8 mouse cellular contexts compared by ENCODE assay signal in the genomic region with DNA sequence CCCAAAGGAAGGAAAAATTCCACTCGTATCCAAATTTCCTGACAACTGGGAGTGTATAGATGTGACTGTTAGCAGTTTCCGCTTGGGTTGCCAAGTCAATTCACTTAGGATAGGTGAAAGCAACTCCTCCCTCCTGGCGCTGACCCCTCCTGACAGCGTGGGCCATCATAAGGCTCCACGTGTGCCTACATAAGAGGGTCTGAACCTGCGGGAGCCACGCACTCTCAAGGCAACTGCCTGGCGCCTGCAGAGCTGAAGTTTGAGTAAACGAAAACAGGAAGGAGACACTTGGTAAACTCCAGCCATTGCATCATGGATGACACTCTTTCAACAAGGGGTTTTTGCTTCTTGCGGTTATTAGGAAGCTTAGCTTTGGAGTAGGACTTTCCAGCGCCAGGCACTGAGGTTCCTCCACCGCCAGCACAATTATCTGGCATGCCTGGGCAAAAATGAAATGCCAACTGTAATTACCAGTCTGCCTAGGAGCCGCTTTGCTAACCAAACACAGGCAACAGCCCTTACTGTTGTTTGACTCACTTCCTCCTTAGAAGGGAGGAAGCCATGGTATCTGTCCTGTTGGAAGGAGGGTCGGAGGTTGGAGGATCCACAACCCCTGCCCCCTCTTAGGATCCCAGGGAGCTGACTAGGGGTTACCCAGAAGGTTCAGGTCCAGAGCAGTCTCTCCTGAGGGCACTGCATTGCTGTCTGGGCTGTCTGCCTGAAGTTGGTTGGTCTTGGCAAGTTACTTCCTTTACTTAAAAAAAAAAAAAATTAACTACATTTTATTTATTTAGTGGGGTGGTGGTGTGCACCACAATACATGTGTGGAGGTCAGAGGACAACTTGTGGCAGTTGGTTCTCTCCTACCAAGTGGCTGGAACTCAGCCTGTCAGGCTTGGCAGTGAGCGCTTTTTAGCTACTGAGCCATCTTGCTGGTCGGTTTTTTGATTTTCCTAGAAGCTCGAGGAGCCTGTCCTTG. TPM values are rescaled to one million over a fixed set of nuclear protein-coding genes. Genes with fewer than 3 reads are reported as not detected.
DNase-seq lines count a peak whose midpoint lies in the region; ATAC-seq and TF ChIP-seq lines count a peak whose summit lies in the region.

No protein-coding gene starts in this region.

- TF ChIP-seq POLR2A in cortical plate, adult 2 months (IDR thresholded peaks at IDR 0.05; ENCODE audit: extremely low read depth, insufficient read depth, low read length) = no peak

- peak; percentile 85 for DNase-seq in A20 (ENCODE audit: low read depth, low spot score)
- DNase-seq in intestine, embryonic 14.5 days (ENCODE audit: low spot score) = peak; percentile 57
- DNase-seq in lung, postnatal 0 days (ENCODE audit: low spot score) = peak; percentile 60
- DNase-seq in spleen, postnatal 4 days (ENCODE audit: low spot score in 2 of 2) = peak; percentile 33 to 72
- DNase-seq in frontal cortex, postnatal 25 days (ENCODE audit: low spot score in 2 of 2) = no peak

- TF ChIP-seq EP300 in lung, postnatal 0 days (IDR thresholded peaks at IDR 0.05) = 0 out of 2 replicates have a peak, but pooled peaks have one; percentile 23

- peaks cover 22% of the 10 kb centered on the region for H3K4me1 ChIP-seq in erythroblast, embryonic 14.5 days (ENCODE audit: control insufficient read depth)
- no peaks in the 10 kb centered on the region for H3K4me1 ChIP-seq in cortical plate, adult 2 months (ENCODE audit: control insufficient read depth, insufficient read depth, low read length)
- H3K4me1 ChIP-seq in intestine, embryonic 14.5 days (replicated peaks; ENCODE audit: control insufficient read depth, insufficient read depth, low read length) = peaks cover 10% of the 10 kb centered on the region
- H3K4me1 ChIP-seq in lung, postnatal 0 days (ENCODE audit: insufficient read depth, low read depth, low read length) = peaks cover 16% of the 10 kb centered on the region; the same call in 1 of the 2 replicates

- no peak overlapping the region for H3K27ac ChIP-seq in cortical plate, adult 2 months (ENCODE audit: insufficient read depth, low read length)
- peak overlapping the region; percentile 10; the same call in 1 of the 2 replicates for H3K27ac ChIP-seq in intestine, embryonic 14.5 days (ENCODE audit: low read depth)
- H3K27ac ChIP-seq in lung, postnatal 0 days (ENCODE audit: low read length) = peak overlapping the region; percentile 78

- TF ChIP-seq CTCF in cortical plate, adult 2 months (IDR thresholded peaks at IDR 0.05; ENCODE audit: extremely low read depth, insufficient read depth, low read length) = no peak
- TF ChIP-seq CTCF in lung, postnatal 0 days (IDR thresholded peaks at IDR 0.05) = no peak

- H3K9ac ChIP-seq in intestine, embryonic 14.5 days (ENCODE audit: low read length) = no peak overlapping the region
- H3K9ac ChIP-seq in lung, postnatal 0 days (replicated peaks; ENCODE audit: low read depth) = no peak overlapping the region

- peaks cover 6% of the 10 kb centered on the region for H3K9me3 ChIP-seq in erythroblast, embryonic 14.5 days (ENCODE audit: control insufficient read depth, low read length)
- H3K9me3 ChIP-seq in intestine, embryonic 14.5 days (ENCODE audit: control insufficient read depth, low read length) = no peaks in the 10 kb centered on the region; the same call in 1 of the 2 replicates
- H3K9me3 ChIP-seq in lung, postnatal 0 days (ENCODE audit: low read length) = no peaks in the 10 kb centered on the region

- H3K36me3 ChIP-seq in erythroblast, embryonic 14.5 days (ENCODE audit: control insufficient read depth) = no peaks in the 10 kb centered on the region
- no peaks in the 10 kb centered on the region for H3K36me3 ChIP-seq in intestine, embryonic 14.5 days (ENCODE audit: control insufficient read depth, insufficient read depth, low read length)
- H3K36me3 ChIP-seq in lung, postnatal 0 days (ENCODE audit: insufficient read depth, low read length) = no peaks in the 10 kb centered on the region

- H3K4me3 ChIP-seq in erythroblast, embryonic 14.5 days (replicated peaks) = peak overlapping the region; percentile 71
- H3K4me3 ChIP-seq in cortical plate, adult 2 months (ENCODE audit: insufficient read depth, low read length) = peak overlapping the region; percentile 48; the same call in 1 of the 2 replicates
- peak overlapping the region; percentile 43 for H3K4me3 ChIP-seq in intestine, embryonic 14.5 days (ENCODE audit: low read depth, low read length)
- peak overlapping the region; percentile 48 for H3K4me3 ChIP-seq in lung, postnatal 0 days (ENCODE audit: low read depth, low read length)

- WGBS in intestine, embryonic 14.5 days = 28% methylated on average over 17 of the region's 17 CpGs
- WGBS in lung, postnatal 0 days = 17% methylated on average over 17 of the region's 17 CpGs

- no peak; the same call in 1 of the 2 replicates for ATAC-seq in erythroblast, adult 5-6 weeks (replicated peaks; ENCODE audit: low FRiP score, poor library complexity, severe bottlenecking)
- 0 out of 2 replicates have a peak, but pooled peaks have one; percentile 1 for ATAC-seq in intestine, embryonic 14.5 days (replicated peaks; ENCODE audit: low FRiP score, low TSS enrichment, low read depth)
- peak; percentile 9; the same call in 1 of the 2 replicates for ATAC-seq in lung, postnatal 0 days

- H3K4me2 ChIP-seq in intestine, embryonic 14.5 days (ENCODE audit: low read length) = peak overlapping the region; percentile 74
- H3K4me2 ChIP-seq in lung, postnatal 0 days (replicated peaks; ENCODE audit: low read depth, low read length) = peak overlapping the region; percentile 82

- H3K27me3 ChIP-seq in erythroblast, embryonic 14.5 days (ENCODE audit: control insufficient read depth) = no peaks in the 10 kb centered on the region
- H3K27me3 ChIP-seq in intestine, embryonic 14.5 days (replicated peaks; ENCODE audit: control insufficient read depth, insufficient read depth, low read length) = no peaks in the 10 kb centered on the region
- H3K27me3 ChIP-seq in lung, postnatal 0 days (replicated peaks; ENCODE audit: insufficient read depth, low read length) = no peaks in the 10 kb centered on the region

RNA-seq across cellular contexts. Expression of a gene that starts 1.1 kb away (rescaled TPM):
- polyA plus RNA-seq in erythroblast, embryonic 14.5 days (2012) = 0.09 and 0.10 TPM in 2 replicates
- total RNA-seq in erythroblast, adult 5-6 weeks (2015; ENCODE audit: low replicate concordance) = 6.9 and 13.1 TPM in 2 replicates
- 6.4 and 10.6 TPM in 2 replicates for total RNA-seq in erythroblast, adult 5-6 weeks (2017; ENCODE audit: low replicate concordance)
- polyA plus RNA-seq in cortical plate, adult 2 months (2012; rRNA removed) = 54.6 and 73.6 TPM in 2 replicates
- polyA plus RNA-seq in intestine, embryonic 14.5 days (2014; fragmentation: Nextera tagmentation; extraction: Ambion mirVana) = 6.2 and 7.1 TPM in 2 replicates
- 11.2 and 14.0 TPM in 2 replicates for polyA plus RNA-seq in lung, postnatal 0 days (2015; fragmentation: Nextera tagmentation; extraction: Ambion mirVana)

RNA-seq across cellular contexts. Expression of a gene that starts 27.1 kb away (rescaled TPM):
- 7.3 and 7.9 TPM in 2 replicates for polyA plus RNA-seq in erythroblast, embryonic 14.5 days (2012)
- 1.5 and 6.1 TPM in 2 replicates for total RNA-seq in erythroblast, adult 5-6 weeks (2015; ENCODE audit: low replicate concordance)
- total RNA-seq in erythroblast, adult 5-6 weeks (2017; ENCODE audit: low replicate concordance) = 4.9 and 14.5 TPM in 2 replicates
- 35.0 and 36.0 TPM in 2 replicates for polyA plus RNA-seq in cortical plate, adult 2 months (2012; rRNA removed)
- polyA plus RNA-seq in intestine, embryonic 14.5 days (2014; fragmentation: Nextera tagmentation; extraction: Ambion mirVana) = 42.0 and 53.1 TPM in 2 replicates
- polyA plus RNA-seq in lung, postnatal 0 days (2015; fragmentation: Nextera tagmentation; extraction: Ambion mirVana) = 32.9 and 37.7 TPM in 2 replicates

RNA-seq across cellular contexts. Expression of a gene that starts 35.7 kb away (rescaled TPM):
- 4.8 and 5.1 TPM in 2 replicates for polyA plus RNA-seq in erythroblast, embryonic 14.5 days (2012)
- total RNA-seq in erythroblast, adult 5-6 weeks (2015; ENCODE audit: low replicate concordance) = 7.7 and 10.7 TPM in 2 replicates
- 2.2 and 3.4 TPM in 2 replicates for total RNA-seq in erythroblast, adult 5-6 weeks (2017; ENCODE audit: low replicate concordance)
- 10.4 and 11.3 TPM in 2 replicates for polyA plus RNA-seq in cortical plate, adult 2 months (2012; rRNA removed)
- 13.4 and 16.4 TPM in 2 replicates for polyA plus RNA-seq in intestine, embryonic 14.5 days (2014; fragmentation: Nextera tagmentation; extraction: Ambion mirVana)
- polyA plus RNA-seq in lung, postnatal 0 days (2015; fragmentation: Nextera tagmentation; extraction: Ambion mirVana) = 13.5 and 13.9 TPM in 2 replicates

RNA-seq across cellular contexts. Expression of a gene that starts 35.8 kb away (rescaled TPM):
- polyA plus RNA-seq in erythroblast, embryonic 14.5 days (2012) = 17.9 and 18.0 TPM in 2 replicates
- total RNA-seq in erythroblast, adult 5-6 weeks (2015; ENCODE audit: low replicate concordance) = 2.9 and 24.2 TPM in 2 replicates
- total RNA-seq in erythroblast, adult 5-6 weeks (2017; ENCODE audit: low replicate concordance) = 11.9 and 14.8 TPM in 2 replicates
- polyA plus RNA-seq in cortical plate, adult 2 months (2012; rRNA removed) = 18.2 and 19.8 TPM in 2 replicates
- polyA plus RNA-seq in intestine, embryonic 14.5 days (2014; fragmentation: Nextera tagmentation; extraction: Ambion mirVana) = 30.6 and 33.7 TPM in 2 replicates
- 18.5 and 20.8 TPM in 2 replicates for polyA plus RNA-seq in lung, postnatal 0 days (2015; fragmentation: Nextera tagmentation; extraction: Ambion mirVana)

RNA-seq across cellular contexts. Expression of a gene that starts 55.2 kb away (rescaled TPM):
- 9.9 and 12.2 TPM in 2 replicates for polyA plus RNA-seq in erythroblast, embryonic 14.5 days (2012)
- total RNA-seq in erythroblast, adult 5-6 weeks (2015; ENCODE audit: low replicate concordance) = 34.6 and 42.0 TPM in 2 replicates
- total RNA-seq in erythroblast, adult 5-6 weeks (2017; ENCODE audit: low replicate concordance) = 24.1 and 62.5 TPM in 2 replicates
- 121 and 126 TPM in 2 replicates for polyA plus RNA-seq in cortical plate, adult 2 months (2012; rRNA removed)
- 269 and 270 TPM in 2 replicates for polyA plus RNA-seq in intestine, embryonic 14.5 days (2014; fragmentation: Nextera tagmentation; extraction: Ambion mirVana)
- polyA plus RNA-seq in lung, postnatal 0 days (2015; fragmentation: Nextera tagmentation; extraction: Ambion mirVana) = 175 and 184 TPM in 2 replicates

Comparison
In these comparisons a context has a peak if more than half of its experiments do, and no peak if none do; other contexts are left out.
1. DNase-seq: peak in A20 (single experiment), intestine, embryonic 14.5 days (single experiment), lung, postnatal 0 days (single experiment) and spleen, postnatal 4 days (2 of 2); none in frontal cortex, postnatal 25 days (0 of 2).
2. Peak in every context shown above with its lines, with median percentiles within 50 percentile points of each other: H3K4me3 ChIP-seq.